Mouse (Mus musculus) cerebellum, adult 9-10 months (tissue): ENCODE data around the gene Gjc2.

Experiments
- DNase-seq: peaks from one replicate; pipeline ENCODE4 v3.0.0; 2022

The Gjc2 gene

DNA sequence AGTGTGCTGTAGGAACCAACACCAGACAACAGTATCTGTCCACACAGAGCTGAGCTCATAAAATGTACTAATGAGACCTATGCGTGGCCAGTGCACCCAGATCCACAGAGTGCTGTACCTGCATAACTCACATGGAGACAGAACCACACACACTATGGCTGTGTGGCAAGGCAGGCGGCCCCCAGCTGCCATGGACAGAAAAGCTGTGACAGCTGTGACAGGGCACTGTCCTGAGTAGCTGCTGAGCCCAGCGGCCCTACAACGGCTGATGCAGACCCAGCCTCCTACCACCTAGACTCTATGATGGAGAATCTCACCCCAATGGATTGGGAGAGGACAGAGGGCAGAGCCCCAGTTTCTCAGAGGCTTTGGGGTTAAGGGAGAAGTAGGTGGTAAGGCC lies 23.5 kb downstream of the Gjc2 start:
- no peak for DNase-seq

DNA sequence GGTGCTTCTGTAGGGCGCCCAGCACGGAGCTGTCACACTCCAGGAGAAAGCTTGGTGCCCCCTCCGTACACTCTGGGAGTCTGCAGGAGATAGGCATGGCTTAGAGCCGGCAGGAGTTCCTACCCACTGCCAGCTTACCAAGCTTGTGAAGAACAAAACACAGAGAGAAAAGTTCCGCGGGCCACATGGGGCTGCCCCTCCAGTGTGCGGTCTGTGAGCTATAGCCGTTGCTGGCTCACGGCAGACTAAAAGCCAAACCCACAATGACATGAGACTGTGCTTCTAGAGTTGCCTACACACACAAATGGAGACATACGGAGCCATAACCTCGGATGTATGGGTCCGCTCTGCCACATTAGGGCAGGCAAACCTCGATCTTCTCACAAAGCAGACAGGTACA lies 23.9 kb downstream of the Gjc2 start:
- no peak for DNase-seq

DNA sequence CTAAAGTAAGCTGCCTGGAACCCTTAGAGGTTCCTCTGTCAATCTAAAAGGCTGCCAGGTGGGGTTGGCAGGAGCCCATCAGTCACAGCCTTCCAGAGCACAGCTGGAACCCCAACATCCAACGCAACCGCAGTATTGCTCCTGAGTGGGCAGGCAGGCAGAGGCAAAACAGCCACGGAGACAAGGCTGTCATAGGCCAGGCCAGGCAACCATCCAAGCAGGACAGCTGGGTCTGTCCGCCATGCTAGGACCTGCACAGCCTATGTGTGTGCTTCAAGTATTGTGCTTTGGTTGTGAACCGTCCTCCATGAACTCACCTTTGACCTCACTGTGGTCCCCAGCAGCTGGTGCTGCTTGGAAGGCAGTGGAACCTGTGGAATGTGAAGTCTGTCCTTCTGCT lies 27.1 kb downstream of the Gjc2 start:
- no peak for DNase-seq

DNA sequence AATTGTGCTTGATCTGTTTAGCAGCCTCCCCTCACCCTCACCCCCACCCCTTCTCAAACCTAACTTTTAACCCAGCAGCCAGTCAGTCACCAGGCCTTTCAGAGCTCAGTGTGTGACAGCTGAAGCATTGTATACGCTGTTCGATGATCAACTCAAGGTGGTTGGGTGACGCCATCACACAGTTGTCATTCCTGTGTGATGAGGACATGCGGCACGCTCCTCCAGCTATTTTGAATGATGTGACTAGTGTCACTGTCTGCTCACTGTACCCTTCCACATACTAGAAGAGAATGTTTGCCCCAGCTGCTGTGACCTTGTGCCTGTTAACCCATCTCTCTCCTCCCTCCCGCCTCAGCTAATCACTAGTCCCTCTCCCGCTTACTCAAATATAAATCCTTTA lies 28.8 kb downstream of the Gjc2 start:
- no peak for DNase-seq

DNA sequence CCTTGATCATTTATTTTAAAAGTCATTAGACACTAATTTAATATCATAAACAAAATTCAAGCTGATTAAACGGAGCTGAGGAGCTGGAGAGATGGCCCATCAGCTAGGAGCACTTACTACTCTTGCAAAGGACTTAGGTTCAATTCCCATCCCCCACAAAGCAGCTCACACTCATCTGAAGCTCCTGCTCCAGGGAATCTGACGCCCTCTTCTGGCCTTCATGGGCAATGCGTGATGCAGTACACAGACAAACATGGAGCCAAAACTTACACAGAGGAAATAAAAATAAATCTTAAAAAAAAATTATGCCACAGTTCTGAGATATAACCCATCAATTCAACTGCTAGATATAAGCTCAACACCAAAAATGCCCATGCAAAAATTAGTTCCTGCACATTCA lies 31.3 kb downstream of the Gjc2 start:
- DNase-seq: no peak

DNA sequence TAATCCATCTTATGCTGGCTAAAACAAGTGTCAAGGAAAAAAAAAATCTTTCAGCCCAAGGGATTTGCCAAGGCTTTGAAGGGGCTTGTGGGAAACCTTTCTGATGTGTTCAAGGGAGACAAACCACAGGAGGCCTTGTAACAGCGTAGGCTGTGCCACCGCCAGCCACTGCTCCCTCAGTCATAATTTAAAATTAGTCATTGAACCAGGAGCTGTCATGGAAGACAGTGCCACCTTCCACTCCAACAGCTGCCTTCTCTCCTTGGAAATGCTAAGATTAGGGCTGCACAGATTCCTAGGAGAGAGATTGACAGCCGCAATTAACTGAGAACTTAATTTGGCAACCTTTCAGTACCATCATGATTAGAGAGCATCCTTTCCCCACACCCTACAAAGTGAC lies 33.7 kb downstream of the Gjc2 start:
- DNase-seq: no peak

DNA sequence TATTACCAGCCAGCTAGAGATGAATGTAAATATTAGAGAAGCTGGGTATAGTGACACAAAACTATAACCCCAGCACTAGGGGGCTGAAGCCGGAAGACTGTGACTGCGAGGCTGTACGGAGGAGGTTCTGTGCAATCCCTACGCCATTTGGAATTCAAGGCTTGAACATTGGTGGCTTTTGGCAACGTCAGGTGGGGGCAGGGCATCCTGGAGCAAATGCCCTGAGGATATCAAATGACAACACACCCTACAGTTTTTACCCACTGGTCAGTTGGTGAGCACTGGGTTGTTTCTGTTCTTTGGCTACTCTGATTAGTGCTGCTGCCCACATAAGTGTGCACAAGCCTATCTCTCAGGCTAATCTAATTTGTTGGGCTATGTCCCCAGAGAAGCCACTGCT lies 40.1 kb downstream of the Gjc2 start:
- DNase-seq: no peak

DNA sequence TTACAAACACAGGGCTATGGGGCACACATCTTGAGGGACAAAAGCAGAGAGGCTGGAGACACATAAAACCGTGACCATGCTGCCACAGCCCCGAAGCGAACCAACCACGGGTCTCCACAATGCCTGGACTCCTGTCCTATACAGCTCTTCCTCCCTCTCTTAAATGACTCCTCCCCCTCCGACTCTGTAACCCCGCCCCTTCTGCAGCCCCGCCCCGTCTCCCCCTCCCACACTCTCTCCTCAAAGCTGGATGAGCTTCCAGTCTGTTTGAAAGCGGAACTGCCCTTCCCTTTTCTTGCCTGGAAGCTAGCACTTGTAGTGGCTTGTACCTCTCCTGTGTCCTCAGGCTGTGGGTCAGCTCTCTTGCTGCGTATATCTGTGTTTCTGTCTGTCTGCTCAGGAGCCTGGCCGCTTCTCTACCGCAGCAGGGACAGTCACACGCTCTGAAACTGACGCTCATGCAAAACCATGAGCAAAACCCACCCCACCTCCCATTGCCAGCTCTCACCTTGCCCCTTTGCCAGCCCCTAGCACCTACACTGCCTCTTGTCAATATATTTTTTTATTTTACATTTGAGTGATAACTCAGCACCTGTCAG lies 41.1 kb downstream of the Gjc2 start:
- DNase-seq: no peak

DNA sequence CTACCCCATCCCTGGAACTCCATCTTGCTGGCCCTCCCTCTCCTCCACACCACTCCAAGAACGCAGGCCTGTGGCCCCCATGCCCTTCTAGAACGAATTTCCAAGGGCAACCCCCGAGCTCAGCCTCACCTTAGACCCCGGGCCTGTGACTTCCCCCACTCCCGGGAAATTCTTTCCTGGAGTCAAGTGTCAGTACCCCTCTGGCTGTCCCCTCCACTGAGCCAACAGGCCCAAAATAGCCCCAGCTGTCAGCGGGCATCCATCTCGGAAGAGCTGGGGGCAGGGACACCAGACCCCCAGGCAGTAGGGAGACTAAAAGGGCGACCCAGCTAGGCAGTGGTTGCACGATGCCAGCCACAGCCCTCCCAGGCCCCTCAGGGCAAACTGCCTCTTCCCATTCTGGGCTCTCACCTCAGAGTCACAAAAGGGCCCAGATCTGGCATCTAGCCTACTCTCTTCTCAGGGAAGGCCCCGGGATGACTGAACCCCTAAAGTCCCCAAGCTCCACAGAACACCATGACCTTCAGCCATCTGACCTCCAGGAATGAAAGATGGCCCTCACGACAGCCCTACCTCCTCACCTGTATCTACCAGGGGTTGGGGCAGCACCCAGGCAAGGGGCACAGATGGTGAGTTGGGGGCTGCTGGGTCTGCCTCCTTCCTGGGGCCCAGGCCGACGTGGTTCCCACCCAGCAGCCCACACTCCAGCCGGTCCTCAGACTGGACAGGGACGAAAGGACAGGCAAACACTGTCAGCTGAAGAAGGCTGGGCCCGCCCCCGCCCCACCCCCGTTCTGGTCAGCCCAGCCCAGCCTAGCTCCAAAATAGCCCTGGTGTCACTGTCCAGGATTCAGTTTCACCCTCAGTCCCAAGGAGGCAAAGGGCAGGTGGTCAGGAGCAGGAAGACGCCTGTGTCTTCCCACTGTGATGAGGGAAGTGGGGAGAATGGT lies 44.2 kb downstream of the Gjc2 start:
- no peak for DNase-seq

DNA sequence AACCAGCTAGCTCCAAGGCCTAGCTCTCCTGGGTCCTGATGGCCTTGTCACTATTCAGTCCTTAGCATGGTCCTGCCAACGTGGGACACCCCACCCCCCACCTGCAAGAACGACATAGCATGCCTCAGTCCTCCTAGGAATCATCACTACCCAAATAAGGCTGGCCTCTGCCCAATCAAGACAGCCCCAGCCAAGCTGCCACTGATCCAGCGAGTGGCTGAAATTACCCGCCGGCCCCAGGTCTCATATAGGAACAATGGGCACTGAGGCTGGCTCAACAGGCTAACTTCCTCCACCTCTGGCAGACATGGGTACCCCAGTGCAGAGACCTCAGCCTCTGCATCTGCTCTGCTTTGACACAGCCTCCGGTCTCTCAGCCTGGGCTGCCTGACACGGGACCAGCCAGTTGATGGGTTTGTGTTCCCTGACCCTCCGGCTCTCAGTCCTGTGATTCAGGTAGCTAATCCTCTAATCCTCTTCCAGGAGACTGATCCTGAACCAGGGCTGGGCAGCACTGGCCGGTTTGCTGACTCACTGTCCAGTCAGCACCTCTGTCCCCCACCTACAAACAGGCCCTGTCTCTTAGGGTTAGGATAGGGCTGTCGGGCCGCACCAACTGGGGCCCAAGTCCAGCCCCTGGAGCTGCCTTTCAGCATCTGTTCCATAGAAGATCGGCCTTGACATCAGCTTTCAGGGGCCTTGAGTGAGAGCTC lies 45.9 kb downstream of the Gjc2 start:
- no peak for DNase-seq

DNA sequence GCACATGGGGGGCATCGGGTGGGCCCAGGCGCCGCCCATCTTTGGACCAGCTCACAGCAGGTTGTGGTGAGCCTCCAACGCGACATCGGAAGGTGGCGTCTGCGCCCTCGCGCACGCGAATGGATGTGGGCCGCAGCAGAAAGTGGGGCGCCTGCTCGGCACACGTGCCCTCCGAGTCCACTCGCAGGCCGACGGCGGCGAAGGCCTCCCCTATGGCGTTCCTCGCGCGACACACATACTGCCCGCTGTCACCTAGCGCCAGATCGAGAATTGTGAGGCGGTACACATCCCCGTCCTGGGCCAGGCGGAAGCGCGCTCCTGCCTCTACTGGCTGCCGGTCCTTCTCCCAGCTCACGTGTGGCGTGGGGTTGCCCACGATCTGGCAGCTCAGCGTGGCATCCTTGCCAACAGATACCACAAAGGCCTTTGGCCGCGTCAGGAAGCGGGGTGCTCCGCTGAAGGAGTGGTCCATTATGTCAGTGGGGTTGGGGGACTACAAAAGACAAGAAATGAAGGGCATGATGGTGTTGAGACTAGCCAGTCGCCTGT lies 47.0 kb downstream of the Gjc2 start, which contains the start of gene Obscn:
TSS of gene Obscn (minus strand) at position 499 of the 549 bp plus-strand sequence.
- DNase-seq: no peak

DNA sequence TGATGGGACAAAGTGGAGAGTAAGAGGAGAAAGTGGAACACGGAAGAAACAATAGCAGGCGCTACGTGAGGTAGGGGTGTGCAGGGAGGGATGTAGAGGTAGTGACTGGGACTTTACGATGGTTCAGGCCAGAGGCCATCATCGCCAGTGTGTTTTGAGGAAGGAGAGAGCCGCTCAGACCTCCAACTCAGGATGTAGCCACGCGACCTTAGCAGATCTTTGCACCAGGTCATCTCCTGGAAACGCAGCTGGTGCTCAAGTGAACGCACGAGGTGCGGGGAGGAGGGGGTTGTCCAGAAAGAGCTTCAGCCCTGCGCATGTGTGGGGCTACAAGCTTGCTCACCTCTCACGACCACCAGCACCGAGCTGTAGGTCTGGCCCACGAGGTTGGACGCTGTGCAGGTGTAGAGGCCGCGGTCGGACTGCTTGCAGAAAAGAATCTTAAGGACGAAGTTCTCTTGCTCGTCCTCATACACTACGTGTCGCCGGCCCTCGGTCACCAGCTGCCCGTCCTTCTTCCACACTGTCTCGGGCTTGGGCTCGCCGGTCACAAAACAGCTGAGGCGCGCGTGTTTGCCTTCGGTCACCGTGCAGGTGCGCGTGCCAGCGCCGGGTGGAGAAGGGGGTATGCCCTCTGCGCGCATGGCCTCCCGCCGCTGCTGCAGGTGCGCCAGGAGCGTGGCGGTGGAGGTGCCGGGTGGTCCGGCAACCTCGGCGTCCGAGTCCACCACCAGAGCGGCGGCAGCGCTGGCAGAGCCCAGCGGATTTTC lies 47.8 kb downstream of the Gjc2 start:
- DNase-seq: no peak

DNA sequence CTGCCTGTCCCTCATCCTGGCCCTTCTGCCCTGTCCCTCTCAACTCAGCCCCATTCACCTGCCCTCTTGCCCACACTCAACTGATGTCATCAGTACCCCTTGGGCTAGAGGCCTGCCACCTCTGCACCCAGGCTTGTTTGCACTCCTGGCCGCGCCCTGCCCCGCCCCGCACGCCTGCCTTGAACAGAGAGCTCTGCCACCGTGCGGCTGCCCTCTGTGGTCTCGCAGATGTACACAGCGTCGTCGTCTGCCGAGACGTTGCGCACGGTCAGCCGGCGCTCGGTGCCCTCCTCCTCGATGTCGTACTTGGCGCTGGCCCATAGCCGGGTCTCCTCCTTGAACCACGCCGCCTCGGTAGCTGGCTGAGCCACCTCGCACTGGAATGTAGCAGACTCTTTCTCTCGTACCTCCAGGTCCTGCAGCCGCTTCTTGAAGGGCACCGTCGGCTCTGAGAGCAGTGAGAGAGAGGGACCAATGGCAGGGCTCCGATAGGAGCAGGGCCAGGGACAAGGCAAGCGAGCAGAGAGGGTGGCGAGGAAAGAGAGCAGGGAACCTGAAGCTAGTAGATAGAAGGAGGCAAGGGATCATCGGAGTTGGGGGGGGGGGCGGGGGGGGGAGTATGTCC lies 48.5 kb downstream of the Gjc2 start:
- DNase-seq: no peak

DNA sequence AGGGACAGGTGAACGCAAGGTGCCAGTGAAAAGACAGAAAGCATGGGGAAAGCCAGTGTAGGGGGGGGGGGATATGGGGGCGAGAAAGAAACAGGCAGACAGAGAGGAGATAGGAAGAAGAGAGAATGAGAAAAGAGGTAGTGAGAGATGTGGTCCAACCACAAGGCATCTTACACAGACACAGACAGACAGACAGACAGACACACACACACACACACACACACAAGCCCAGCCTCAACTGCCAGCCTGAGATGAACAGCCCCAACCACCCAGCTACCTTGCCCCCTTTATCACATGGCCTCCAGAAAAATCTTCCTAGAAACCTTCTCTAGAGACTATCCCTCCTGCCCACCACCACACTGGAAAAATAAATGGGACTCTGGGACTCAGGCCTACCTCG lies 50.9 kb downstream of the Gjc2 start:
- no peak for DNase-seq

DNA sequence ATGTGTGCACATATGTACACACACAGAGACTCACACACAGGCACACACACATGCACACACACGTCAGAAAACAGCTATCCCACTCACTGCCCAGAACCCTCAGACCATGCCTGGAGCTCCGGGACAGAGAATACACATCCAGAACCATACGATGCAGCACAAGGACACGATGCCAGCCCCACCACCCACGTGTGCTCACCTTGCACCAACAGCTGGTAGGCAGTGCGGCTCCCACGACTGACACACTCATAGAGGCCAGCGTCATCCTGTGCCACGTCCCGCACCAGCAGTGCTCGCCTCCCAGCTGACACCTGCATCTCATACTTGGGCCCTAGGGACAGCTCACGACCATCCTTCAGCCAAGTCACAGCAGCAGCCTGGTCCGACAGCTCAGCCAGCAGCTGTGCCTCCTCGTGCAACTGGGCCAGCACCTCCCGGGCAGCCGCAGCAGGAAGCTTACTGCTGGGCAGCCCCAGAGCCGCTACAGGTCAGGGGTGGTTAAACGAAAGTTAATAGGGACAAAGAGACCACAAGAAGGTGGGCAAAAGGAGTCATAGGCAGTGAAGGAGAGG lies 51.6 kb downstream of the Gjc2 start:
- DNase-seq: no peak

DNA sequence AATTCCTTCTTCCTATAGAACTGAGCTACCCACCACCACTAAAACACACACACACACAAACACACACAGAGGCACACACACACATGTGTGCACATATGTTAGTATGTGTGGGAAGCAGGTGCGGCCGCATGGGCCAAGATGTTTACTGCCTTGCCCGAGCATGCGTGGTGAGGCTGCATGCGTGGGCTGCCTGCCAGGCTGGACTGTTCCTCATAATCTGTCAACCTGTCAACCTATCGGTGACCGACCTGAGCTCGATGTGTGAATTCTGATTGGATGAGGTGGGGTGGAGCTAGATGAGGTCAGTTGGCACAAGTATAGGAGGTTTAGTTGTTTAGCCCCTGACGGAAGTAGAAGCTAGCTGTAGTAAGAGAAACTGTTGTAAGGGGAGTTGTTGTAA lies 52.2 kb downstream of the Gjc2 start:
- no peak for DNase-seq
